Mouse (Mus musculus): ENCODE results near the gene Pcgf6. TPM values are rescaled to one million over a fixed set of nuclear protein-coding genes. Genes with fewer than 3 reads are reported as not detected.

Pcgf6 gene
- polyA plus RNA-seq, 1 experiment from 2014 or later, result 36.4 TPM

- Histone ChIP-seq H3K4me1 (ENCODE audit: control insufficient read depth, insufficient read depth, low read length) (no peaks in the 10 kb centered on the region), H3K4me3 (ENCODE audit: low read length) (no peak overlapping the region), H3K27ac (ENCODE audit: low read depth, low read length) (no peak overlapping the region), H3K36me3 (ENCODE audit: control insufficient read depth, insufficient read depth, low read length) (no peaks in the 10 kb centered on the region), H3K9me3 (ENCODE audit: control insufficient read depth, low read length) (no peaks in the 10 kb centered on the region), H3K4me2 (replicated peaks; ENCODE audit: low read depth, low read length) (no peak overlapping the region), H3K9ac (ENCODE audit: low read depth, low read length) (no peak overlapping the region), H3K27me3 (ENCODE audit: control insufficient read depth, insufficient read depth, low read length) (no peaks in the 10 kb centered on the region)
- WGBS, result 81% methylated on average over 1 of the region's 1 CpGs
- ATAC-seq (ENCODE audit: low FRiP score, low TSS enrichment), result no peak
These were observed 7.0 kb upstream of the Pcgf6 start for GRCm38 (mm10) chr19:47057684-47058083.

GRCm38 (mm10) chr19:47053471-47053870 lies 2.8 kb upstream of the Pcgf6 start:
- Histone ChIP-seq H3K9me3 (ENCODE audit: control insufficient read depth, low read length) (no peaks in the 10 kb centered on the region), H3K27me3 (ENCODE audit: control insufficient read depth, insufficient read depth, low read length) (no peaks in the 10 kb centered on the region), H3K4me1 (ENCODE audit: control insufficient read depth, insufficient read depth, low read length) (peaks cover 12% of the 10 kb centered on the region), H3K36me3 (ENCODE audit: control insufficient read depth, insufficient read depth, low read length) (no peaks in the 10 kb centered on the region), H3K4me3 (ENCODE audit: low read length) (no peak overlapping the region), H3K9ac (ENCODE audit: low read depth, low read length) (no peak overlapping the region), H3K27ac (ENCODE audit: low read depth, low read length) (no peak overlapping the region), H3K4me2 (replicated peaks; ENCODE audit: low read depth, low read length) (no peak overlapping the region)
- no peak for ATAC-seq (ENCODE audit: low FRiP score, low TSS enrichment)
- WGBS, result 73% methylated on average over 4 of the region's 4 CpGs

DNA sequence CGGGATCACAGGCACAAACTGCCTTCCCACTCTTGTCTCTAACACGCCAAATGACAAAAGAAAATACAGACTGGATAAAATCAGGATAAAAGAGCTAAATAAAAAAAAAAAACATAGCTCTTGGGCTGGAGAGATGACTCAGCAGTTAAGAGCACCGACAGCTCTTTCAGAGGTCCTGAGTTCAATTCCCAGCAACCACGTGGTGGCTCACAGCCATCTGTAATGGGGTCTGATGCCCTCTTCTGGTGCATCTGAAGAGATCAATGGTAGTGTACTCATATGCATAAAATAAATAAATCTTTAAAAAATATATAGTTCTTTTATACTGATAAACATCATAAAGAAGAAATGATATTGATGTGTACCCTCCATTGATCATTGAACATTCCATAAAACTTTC lies 2.2 kb upstream of the Pcgf6 start:
- Histone ChIP-seq H3K9ac (ENCODE audit: low read depth, low read length) (no peak overlapping the region), H3K27ac (ENCODE audit: low read depth, low read length) (no peak overlapping the region), H3K27me3 (ENCODE audit: control insufficient read depth, insufficient read depth, low read length) (no peaks in the 10 kb centered on the region), H3K4me3 (ENCODE audit: low read length) (no peak overlapping the region), H3K9me3 (ENCODE audit: control insufficient read depth, low read length) (no peaks in the 10 kb centered on the region), H3K4me2 (replicated peaks; ENCODE audit: low read depth, low read length) (no peak overlapping the region), H3K36me3 (ENCODE audit: control insufficient read depth, insufficient read depth, low read length) (no peaks in the 10 kb centered on the region; the same call in 1 of the 2 replicates), H3K4me1 (ENCODE audit: control insufficient read depth, insufficient read depth, low read length) (peaks cover 12% of the 10 kb centered on the region)
- WGBS, result 82% methylated on average over 4 of the region's 4 CpGs
- no peak for ATAC-seq (ENCODE audit: low FRiP score, low TSS enrichment)

GRCm38 (mm10) chr19:47049840-47050239 lies 866 bp downstream of the Pcgf6 start:
- H3K9me3 ChIP-seq (ENCODE audit: control insufficient read depth, low read length), result no peaks in the 10 kb centered on the region
- peak overlapping the region; percentile 95; the same call in 1 of the 2 replicates for H3K27ac ChIP-seq (ENCODE audit: low read depth, low read length)
- ATAC-seq (ENCODE audit: low FRiP score, low TSS enrichment), result no peak
- H3K4me2 ChIP-seq (replicated peaks; ENCODE audit: low read depth, low read length), result peak overlapping the region; percentile 80
- H3K4me3 ChIP-seq (ENCODE audit: low read length), result peak overlapping the region; percentile 93
- peaks cover 16% of the 10 kb centered on the region; the same call in 1 of the 2 replicates for H3K36me3 ChIP-seq (ENCODE audit: control insufficient read depth, insufficient read depth, low read length)
- peak overlapping the region; percentile 88 for H3K9ac ChIP-seq (ENCODE audit: low read depth, low read length)
- H3K27me3 ChIP-seq (ENCODE audit: control insufficient read depth, insufficient read depth, low read length), result no peaks in the 10 kb centered on the region
- 6% methylated on average over 7 of the region's 7 CpGs for WGBS
- H3K4me1 ChIP-seq (ENCODE audit: control insufficient read depth, insufficient read depth, low read length), result peaks cover 12% of the 10 kb centered on the region

- Histone ChIP-seq H3K4me1 (ENCODE audit: control insufficient read depth, insufficient read depth, low read length) (peaks cover 12% of the 10 kb centered on the region), H3K36me3 (ENCODE audit: control insufficient read depth, insufficient read depth, low read length) (peaks cover 16% of the 10 kb centered on the region; the same call in 1 of the 2 replicates), H3K9me3 (ENCODE audit: control insufficient read depth, low read length) (no peaks in the 10 kb centered on the region), H3K27me3 (ENCODE audit: control insufficient read depth, insufficient read depth, low read length) (no peaks in the 10 kb centered on the region), H3K4me3 (ENCODE audit: low read length) (peak overlapping the region; percentile 93; the same call in 1 of the 2 replicates), H3K4me2 (replicated peaks; ENCODE audit: low read depth, low read length) (peak overlapping the region; percentile 80), H3K9ac (ENCODE audit: low read depth, low read length) (no peak overlapping the region), H3K27ac (ENCODE audit: low read depth, low read length) (no peak overlapping the region)
- ATAC-seq (ENCODE audit: low FRiP score, low TSS enrichment), result no peak
- WGBS, result 60% methylated on average over 4 of the region's 4 CpGs
These were observed 1.6 kb downstream of the Pcgf6 start for GRCm38 (mm10) chr19:47049061-47049460.

- H3K27ac ChIP-seq (ENCODE audit: low read depth, low read length), result no peak overlapping the region
- WGBS, result 81% methylated on average over 13 of the region's 13 CpGs
- no peaks in the 10 kb centered on the region for H3K9me3 ChIP-seq (ENCODE audit: control insufficient read depth, low read length)
- no peak overlapping the region for H3K4me2 ChIP-seq (replicated peaks; ENCODE audit: low read depth, low read length)
- H3K4me1 ChIP-seq (ENCODE audit: control insufficient read depth, insufficient read depth, low read length), result peaks cover 12% of the 10 kb centered on the region
- H3K9ac ChIP-seq (ENCODE audit: low read depth, low read length), result no peak overlapping the region
- no peak for ATAC-seq (ENCODE audit: low FRiP score, low TSS enrichment)
- peaks cover 20% of the 10 kb centered on the region; the same call in 1 of the 2 replicates for H3K36me3 ChIP-seq (ENCODE audit: control insufficient read depth, insufficient read depth, low read length)
- H3K27me3 ChIP-seq (ENCODE audit: control insufficient read depth, insufficient read depth, low read length), result no peaks in the 10 kb centered on the region
- no peak overlapping the region for H3K4me3 ChIP-seq (ENCODE audit: low read length)
These were observed 3.4 kb downstream of the Pcgf6 start for GRCm38 (mm10) chr19:47047236-47047833.

DNA sequence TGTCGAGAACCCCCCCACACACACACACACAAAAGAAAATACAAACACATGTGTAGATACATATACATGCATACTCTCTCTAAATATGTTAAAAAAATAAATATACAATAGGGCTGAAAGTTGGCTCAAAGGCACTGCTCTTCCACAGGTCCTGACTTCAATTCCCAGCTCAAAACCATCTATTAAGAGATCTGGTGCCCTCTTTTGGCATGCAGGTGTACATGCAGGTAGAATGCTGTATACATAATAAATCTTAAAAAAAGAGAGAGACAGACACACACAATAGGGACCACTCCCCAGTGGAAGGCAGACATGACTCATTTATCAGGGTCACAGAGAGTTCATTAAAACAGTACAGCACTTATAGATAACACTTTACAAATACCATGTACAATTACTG lies 4.4 kb downstream of the Pcgf6 start:
- H3K9ac ChIP-seq (ENCODE audit: low read depth, low read length), result no peak overlapping the region
- H3K27me3 ChIP-seq (ENCODE audit: control insufficient read depth, insufficient read depth, low read length), result no peaks in the 10 kb centered on the region
- H3K4me2 ChIP-seq (replicated peaks; ENCODE audit: low read depth, low read length), result no peak overlapping the region
- H3K9me3 ChIP-seq (ENCODE audit: control insufficient read depth, low read length), result no peaks in the 10 kb centered on the region
- 100% methylated on average over 1 of the region's 1 CpGs for WGBS
- H3K36me3 ChIP-seq (ENCODE audit: control insufficient read depth, insufficient read depth, low read length), result peaks cover 23% of the 10 kb centered on the region; the same call in 1 of the 2 replicates
- no peak overlapping the region for H3K27ac ChIP-seq (ENCODE audit: low read depth, low read length)
- no peak for ATAC-seq (ENCODE audit: low FRiP score, low TSS enrichment)
- H3K4me3 ChIP-seq (ENCODE audit: low read length), result no peak overlapping the region
- peaks cover 12% of the 10 kb centered on the region for H3K4me1 ChIP-seq (ENCODE audit: control insufficient read depth, insufficient read depth, low read length)

DNA sequence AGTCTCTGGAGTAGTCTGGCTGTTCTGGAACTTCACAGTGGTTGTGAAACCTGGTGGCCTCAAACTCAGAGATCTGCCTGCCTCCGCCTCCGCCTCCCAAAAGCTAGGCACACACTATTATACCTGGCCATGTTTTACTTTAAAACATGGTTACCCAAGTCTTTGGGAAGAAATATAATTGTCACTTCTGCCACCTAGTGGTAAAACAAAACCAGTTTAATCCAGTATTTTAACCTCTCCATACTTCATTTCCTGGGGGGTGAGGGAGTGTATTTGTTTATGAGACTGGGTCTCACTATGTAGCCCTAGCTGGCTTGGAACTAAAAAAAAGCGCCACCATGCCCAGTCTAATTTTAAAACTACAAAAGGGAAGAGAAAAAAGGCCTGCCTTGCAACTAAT lies 7.1 kb downstream of the Pcgf6 start:
- 91% methylated on average over 3 of the region's 3 CpGs for WGBS
- H3K9me3 ChIP-seq (ENCODE audit: control insufficient read depth, low read length), result no peaks in the 10 kb centered on the region
- peaks cover 45% of the 10 kb centered on the region; the same call in 1 of the 2 replicates for H3K36me3 ChIP-seq (ENCODE audit: control insufficient read depth, insufficient read depth, low read length)
- H3K4me2 ChIP-seq (replicated peaks; ENCODE audit: low read depth, low read length), result no peak overlapping the region
- no peak overlapping the region for H3K4me3 ChIP-seq (ENCODE audit: low read length)
- no peaks in the 10 kb centered on the region for H3K27me3 ChIP-seq (ENCODE audit: control insufficient read depth, insufficient read depth, low read length)
- H3K4me1 ChIP-seq (ENCODE audit: control insufficient read depth, insufficient read depth, low read length), result no peaks in the 10 kb centered on the region
- no peak overlapping the region for H3K27ac ChIP-seq (ENCODE audit: low read depth, low read length)
- ATAC-seq (ENCODE audit: low FRiP score, low TSS enrichment), result no peak
- no peak overlapping the region for H3K9ac ChIP-seq (ENCODE audit: low read depth, low read length)

GRCm38 (mm10) chr19:47040720-47041473 lies 9.8 kb downstream of the Pcgf6 start:
- Histone ChIP-seq H3K27me3 (ENCODE audit: control insufficient read depth, insufficient read depth, low read length) (no peaks in the 10 kb centered on the region), H3K4me3 (ENCODE audit: low read length) (no peak overlapping the region), H3K9me3 (ENCODE audit: control insufficient read depth, low read length) (no peaks in the 10 kb centered on the region), H3K4me2 (replicated peaks; ENCODE audit: low read depth, low read length) (no peak overlapping the region), H3K36me3 (ENCODE audit: control insufficient read depth, insufficient read depth, low read length) (peaks cover 52% of the 10 kb centered on the region), H3K9ac (ENCODE audit: low read depth, low read length) (no peak overlapping the region), H3K4me1 (ENCODE audit: control insufficient read depth, insufficient read depth, low read length) (no peaks in the 10 kb centered on the region), H3K27ac (ENCODE audit: low read depth, low read length) (no peak overlapping the region)
- WGBS, result 90% methylated on average over 3 of the region's 3 CpGs
- no peak for ATAC-seq (ENCODE audit: low FRiP score, low TSS enrichment)

Measured in kidney, embryonic 14.5 days (tissue).